Mouse (Mus musculus) heart, adult 9 months (tissue): Measurements from ENCODE around the gene Stpg4.

Experiments used
- DNase-seq, 2 experiments: peaks; one replicate each; pipeline ENCODE4 v3.0.0; 2022; ENCODE audit warnings: low spot score in 2 of 2

Stpg4 gene

DNA sequence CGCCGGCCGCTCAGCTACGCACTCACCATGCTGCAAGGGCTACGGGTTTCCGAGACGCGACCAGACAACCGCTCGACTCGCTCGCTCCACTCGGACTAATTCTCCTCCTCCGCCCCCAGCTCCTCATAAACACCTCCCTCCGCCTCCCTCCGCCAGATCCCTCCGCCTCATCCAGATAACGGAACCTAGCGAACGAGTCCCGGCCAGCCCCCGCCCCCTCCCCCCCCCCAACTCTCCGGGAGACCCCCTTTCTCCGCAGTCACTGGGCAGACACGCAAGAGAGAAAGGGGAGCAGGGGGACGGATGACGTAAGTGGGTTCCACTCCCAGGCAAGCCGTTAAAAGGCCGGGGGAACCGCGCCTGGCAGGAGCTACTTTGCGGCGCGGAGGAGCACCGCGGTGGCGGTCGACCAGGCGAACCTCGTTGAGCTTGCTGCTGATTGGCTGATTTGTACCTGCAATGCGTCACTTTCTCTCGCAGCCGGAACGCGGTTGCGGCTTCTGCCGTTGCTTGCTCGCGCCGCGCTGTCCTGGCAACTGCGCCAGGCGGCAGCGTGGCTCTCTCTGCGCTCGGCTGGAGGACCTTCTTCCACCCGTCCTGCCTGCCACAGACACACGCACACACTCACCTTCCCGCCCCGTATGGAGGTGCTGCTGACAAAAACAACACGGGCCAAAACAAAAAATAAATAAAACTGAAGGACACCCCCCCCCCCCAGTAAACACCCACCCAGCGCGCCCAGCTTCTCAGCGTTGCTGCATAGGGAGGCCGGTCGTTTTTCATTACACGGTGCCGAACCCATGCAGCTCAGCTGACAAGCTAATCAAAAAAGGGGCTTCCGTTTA lies 19.4 kb upstream of the Stpg4 start, which contains the start of gene Calm2:
Calm2 (minus strand) TSS at position 169 of the 845 bp plus-strand sequence.
- peak; percentile 97 to 98 for DNase-seq

GRCm38 (mm10) chr17:87445917-87446766 lies 18.6 kb upstream of the Stpg4 start:
- DNase-seq, result peak; percentile 52 to 72

DNA sequence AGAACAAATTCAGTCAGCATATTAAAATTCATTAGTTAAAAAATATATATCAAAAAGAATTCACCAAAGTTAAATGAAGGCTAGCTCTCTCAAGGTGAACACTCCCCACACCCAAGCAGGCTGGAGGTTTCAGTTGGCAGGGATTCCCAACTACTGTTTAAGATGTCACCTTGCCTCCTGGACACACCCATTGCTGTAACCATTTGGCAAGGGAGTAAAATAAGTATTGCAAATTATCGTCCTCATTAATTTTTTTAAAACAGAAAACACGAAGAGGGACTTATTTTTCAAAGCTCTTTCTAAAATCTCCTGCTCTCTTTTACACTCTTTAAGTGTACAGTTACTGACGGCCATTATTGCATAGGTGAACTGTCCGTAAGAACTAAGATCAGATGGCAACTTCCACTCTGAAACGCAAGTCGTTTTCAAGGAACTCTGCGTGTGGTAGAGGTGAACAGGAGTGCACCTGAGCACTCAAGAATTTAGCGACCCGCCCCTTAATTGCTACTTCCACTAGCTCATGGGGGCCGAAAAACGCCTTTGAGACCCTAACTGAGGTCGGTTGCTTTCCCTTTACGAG lies 17.9 kb upstream of the Stpg4 start:
- DNase-seq, result peak in 1 of 2 experiments; percentile 17

DNA sequence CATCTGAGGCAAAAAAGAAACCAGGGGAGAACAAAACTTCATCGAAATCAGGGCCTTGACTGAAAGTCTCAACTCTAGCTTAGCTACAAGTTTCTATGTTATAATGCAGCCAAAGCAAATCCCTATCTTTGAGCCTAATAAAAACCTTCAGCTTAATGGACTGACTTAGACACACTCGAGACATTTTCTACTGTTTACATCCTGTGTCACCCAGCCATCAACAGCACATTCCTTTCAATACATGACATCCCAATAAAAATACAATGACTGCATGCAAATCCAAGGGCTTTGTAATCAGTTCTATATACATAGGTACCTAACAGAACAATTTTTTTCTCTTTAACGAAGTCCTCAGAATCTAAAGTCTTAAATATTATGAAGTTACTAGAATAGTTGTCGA lies 17.2 kb upstream of the Stpg4 start:
- DNase-seq, result no peak

GRCm38 (mm10) chr17:87441537-87441936 lies 14.0 kb upstream of the Stpg4 start:
- DNase-seq, result no peak

GRCm38 (mm10) chr17:87439441-87439840 lies 11.9 kb upstream of the Stpg4 start:
- no peak for DNase-seq

GRCm38 (mm10) chr17:87433929-87434328 lies 6.4 kb upstream of the Stpg4 start:
- no peak for DNase-seq

- no peak for DNase-seq
These were observed 5.2 kb upstream of the Stpg4 start for GRCm38 (mm10) chr17:87432743-87433142.

- DNase-seq, result no peak
These were observed 4.8 kb upstream of the Stpg4 start for GRCm38 (mm10) chr17:87432314-87432713.

- DNase-seq, result no peak
These were observed 1.9 kb upstream of the Stpg4 start for GRCm38 (mm10) chr17:87429431-87429830.

DNA sequence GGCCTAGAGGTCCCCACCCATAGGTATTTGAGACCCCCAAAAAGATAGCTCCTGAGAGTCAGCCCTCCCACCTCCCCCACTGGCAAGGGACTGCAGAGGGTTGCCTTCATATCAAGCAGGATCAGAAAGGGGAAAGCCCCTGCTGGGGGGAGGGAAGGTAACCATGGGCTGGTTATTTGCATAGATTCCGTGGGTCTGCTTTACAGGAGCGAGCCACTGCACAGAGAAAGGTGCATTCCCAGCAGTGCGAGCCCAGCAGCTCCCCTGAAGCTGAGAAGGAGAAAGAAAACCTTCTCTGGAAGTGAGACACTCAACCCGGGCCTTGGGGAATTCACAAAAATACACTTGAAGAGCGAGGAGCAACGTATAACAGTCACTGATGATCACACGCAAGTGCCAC lies 9.5 kb downstream of the Stpg4 start:
- no peak for DNase-seq

DNA sequence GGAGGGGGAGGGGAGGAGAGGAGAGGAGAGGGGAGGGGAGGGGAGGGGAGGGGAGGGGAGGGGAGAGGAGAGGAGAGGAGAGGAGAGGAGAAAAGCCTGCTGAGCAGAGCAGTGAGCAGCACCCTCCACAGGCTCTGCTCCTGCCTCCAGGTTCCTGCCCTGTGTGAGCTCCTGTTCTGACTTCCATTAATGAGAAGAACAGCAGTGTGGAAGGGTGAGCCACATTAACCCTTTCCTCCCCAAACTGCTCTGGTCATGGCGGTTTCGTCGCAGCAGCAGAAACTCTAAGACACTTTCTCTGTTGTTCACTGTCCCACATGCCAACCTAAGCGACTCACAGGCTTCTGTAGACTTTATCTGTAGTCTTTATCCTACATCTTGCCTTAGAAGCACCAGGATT lies 20.9 kb downstream of the Stpg4 start:
- no peak for DNase-seq

DNA sequence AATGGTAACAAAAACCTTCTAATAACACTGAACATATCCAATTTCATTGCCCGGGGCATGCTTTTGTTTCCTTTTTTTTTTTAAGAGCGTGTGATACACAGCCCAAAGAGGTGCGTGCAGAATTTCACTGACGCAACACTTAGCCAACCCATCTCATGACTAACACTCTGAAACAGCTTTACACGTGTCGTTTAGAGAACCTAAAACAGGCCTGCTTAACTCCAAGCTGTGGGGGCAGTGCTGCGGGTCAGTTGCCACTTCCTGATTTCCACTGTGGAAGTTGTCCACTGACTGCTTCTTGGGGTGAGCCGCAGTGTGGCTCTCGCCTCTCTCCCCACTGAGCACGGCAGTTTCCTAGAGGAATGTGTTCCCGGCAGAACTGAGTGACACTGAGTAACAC lies 22.0 kb downstream of the Stpg4 start:
- peak in 1 of 2 experiments; percentile 39 for DNase-seq

DNA sequence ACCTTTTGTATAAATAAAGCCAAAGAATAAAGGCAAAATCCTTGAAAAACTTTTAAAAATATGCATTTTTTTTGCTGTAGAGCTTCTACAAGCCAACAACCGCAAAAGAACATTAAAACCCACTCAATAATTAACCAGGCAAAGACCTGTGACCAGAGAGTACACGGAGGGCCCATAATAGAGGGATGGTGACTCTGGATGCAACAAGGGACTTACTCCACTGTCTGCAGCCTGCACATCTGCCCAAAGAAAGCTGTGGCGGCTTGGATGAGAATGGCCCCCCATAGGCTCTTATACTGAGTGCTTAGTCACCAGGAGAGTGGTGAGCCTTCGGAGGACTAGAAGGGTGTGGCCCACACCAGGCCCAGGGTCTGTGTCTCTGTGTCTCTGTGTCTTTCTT lies 24.1 kb downstream of the Stpg4 start:
- no peak for DNase-seq

DNA sequence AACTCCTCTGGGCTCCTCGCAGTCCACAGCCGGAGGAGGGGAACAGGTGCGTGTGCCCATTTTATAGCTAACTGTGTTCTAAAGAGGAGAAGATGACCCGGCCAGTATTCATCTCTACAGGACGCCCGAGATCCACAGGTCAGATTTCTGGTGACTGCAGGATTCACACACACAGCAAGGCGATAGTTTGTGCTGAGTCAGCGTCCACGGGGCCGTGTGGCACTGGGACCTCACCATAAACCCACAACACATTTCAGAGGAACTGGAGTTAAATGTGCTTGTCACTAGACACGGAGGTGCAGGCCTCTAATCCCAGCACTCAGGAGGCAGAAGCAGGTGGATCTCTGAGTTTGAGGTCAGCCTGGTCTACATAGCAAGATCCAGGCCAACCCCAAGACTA lies 25.1 kb downstream of the Stpg4 start:
- no peak for DNase-seq

DNA sequence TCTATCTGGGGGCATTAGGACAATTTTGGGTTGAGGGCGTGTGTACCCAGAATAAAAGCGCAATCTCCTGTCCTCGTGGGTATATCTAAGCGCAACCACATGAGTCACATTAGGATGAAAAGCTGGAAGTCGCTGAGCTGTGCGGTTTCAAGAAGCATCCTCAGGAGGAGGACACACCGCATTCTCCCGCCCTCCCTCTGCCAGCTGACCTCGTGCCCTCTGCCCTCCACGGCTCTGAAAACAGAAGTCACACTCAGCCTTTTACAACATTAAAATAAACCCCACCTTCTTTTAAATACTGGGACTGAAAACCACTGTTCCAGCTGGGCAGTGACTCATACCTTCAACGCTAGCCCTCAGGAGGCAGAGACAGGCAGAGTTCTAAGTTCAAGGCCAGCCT lies 30.5 kb downstream of the Stpg4 start:
- no peak for DNase-seq

- peak; percentile 81 to 86 for DNase-seq
These were observed 36.3 kb downstream of the Stpg4 start for GRCm38 (mm10) chr17:87391242-87391641.

- DNase-seq, result peak in 1 of 2 experiments; percentile 50
These were observed 40.5 kb downstream of the Stpg4 start for GRCm38 (mm10) chr17:87387068-87387467.

DNA sequence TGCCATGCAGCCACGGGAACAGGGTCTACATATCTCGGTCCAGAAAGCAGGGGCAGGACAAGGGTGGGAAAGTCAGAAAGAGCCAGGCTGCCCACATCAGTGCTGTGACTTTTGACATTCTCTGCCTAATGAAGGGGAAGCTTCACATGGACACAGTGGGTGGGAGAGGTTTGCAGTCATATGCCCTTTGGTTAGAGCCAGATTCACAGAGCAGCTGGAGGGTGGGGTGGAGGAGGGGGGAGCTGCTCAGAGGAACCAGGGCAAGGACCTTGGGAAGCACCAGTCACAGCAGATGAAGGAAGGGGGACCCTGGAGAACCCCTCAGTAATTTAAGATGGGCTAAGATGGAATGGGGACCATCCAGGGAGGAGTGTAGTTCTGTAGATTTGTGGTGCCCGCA lies 41.7 kb downstream of the Stpg4 start:
- no peak for DNase-seq

- DNase-seq, result no peak
These were observed 46.9 kb downstream of the Stpg4 start for GRCm38 (mm10) chr17:87380681-87381080.

DNA sequence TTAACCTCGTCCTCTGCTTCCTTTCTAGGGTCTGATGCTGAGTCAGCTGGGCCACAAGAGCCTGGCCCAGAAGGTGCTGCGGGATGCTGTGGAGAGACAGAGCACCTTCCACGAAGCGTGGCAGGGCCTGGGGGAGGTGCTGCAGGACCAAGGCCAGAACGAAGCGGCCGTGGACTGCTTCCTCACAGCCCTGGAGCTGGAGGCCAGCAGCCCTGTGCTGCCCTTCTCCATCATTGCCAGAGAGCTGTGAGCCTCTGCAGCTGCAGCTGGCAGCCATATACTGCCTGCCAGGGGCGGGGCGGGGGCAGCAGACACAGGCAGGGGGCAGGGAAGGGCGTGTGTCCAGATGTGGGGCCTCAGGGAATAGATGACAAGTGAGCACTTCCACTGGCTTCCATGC lies 47.7 kb downstream of the Stpg4 start:
- no peak for DNase-seq

- no peak for DNase-seq
These were observed 48.3 kb downstream of the Stpg4 start for GRCm38 (mm10) chr17:87379160-87379624.
